Mouse (Mus musculus): Measurements from ENCODE around the gene Ifna6. TPM values are rescaled to one million over a fixed set of nuclear protein-coding genes. Genes with fewer than 3 reads are reported as not detected.
"Not testable (repeated sequence)": the region's sequence is repeated elsewhere in the genome, so short reads cannot be mapped to it uniquely, and the experiment has no call there.

Ifna6 gene
- total and polyA plus RNA-seq, 3 experiments = not detected

DNA sequence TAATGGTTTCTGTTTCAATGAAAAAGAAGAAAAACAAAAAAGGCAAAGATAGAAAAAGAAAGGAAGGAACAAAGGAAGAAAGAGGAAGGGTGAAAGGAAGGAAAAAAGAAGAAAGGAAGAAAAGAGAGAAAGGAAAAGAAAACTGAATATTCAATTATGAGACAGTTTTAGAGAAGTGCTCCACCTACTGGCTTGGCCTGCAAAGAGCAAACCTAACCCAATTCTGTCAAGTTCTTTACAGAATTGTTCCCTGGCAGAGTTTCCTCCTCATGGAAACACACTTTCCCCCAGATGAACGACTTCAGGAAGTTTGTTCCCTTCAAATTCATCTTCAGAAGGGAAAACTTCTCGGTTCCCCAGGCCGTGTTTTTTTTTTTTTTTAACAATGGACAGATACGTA lies 4.2 kb upstream of the Ifna6 start:
- Histone ChIP-seq H3K79me2 (ENCODE audit: control insufficient read depth, insufficient read depth, low read length, poor library complexity) (no peaks in the 10 kb centered on the region), H3K9ac (ENCODE audit: control insufficient read depth, low read depth, low read length, poor library complexity, severe bottlenecking) (no peak overlapping the region), H3K4me3 (ENCODE audit: control insufficient read depth in 1 of 2, insufficient read depth in 1 of 2, low read depth in 2 of 2, low read length in 2 of 2) (no peak overlapping the region), H3K4me1 (ENCODE audit: control insufficient read depth in 1 of 2, insufficient read depth in 2 of 2, low read length in 2 of 2) (no peaks in the 10 kb centered on the region), H3K9me3 (replicated peaks; ENCODE audit: insufficient read depth, low read length) (no peaks in the 10 kb centered on the region), H3K27me3 (ENCODE audit: control insufficient read depth in 1 of 2, insufficient read depth in 2 of 2, low read length in 2 of 2) (peaks cover 0 to 8% of the 10 kb centered on the region in 2 experiments; a peak in 3 of 4 replicates), H3K27ac (ENCODE audit: control insufficient read depth, low read depth, low read length) (no peak overlapping the region), H3K36me3 (ENCODE audit: control insufficient read depth in 1 of 2, insufficient read depth in 2 of 2, low read length in 2 of 2) (no peaks in the 10 kb centered on the region)
- DNase-seq (ENCODE audit: low read depth, low spot score) = peak; percentile 15
- TF ChIP-seq MYB (IDR thresholded peaks at IDR 0.05; ENCODE audit: low read depth, low read length) (no peak), UBTF (IDR thresholded peaks at IDR 0.05; ENCODE audit: borderline replicate concordance, insufficient read depth, low read depth, low read length) (no peak), CTCF (IDR thresholded peaks at IDR 0.05 in 2 of 3, conservative IDR thresholded peaks at IDR 0.05 in 1 of 3; ENCODE audit: control insufficient read depth in 1 of 3, insufficient read depth in 1 of 3, low read depth in 2 of 3, low read length in 3 of 3, poor library complexity in 1 of 3, severe bottlenecking in 1 of 3) (peak in 2 of 3 experiments; percentile 52 to 55; a peak in 4 of 6 replicates), SIN3A (IDR thresholded peaks at IDR 0.05; ENCODE audit: low read length) (no peak)

DNA sequence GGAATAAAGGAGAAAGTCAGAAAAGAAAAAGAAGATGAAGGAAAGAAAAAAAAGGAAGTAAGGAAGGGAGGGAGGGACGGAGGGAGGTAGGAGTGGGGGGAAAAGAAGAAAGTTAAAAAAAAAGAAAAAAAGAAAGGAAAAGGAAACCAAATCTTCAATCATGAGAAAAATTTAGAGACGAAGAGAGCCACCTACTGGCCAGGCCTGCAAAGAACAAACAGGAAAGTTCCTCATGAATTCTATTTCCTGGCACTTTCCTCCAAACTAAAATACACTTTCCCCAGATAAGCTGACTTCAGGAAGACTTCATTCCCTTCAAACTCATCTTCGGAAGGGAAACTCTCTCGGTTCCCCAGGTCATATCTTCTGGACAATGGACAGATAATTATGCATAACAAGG lies 3.3 kb downstream of the Ifna6 start:
- peak; percentile 48 for DNase-seq (ENCODE audit: low read depth, low spot score)
- no peak overlapping the region for H3K4me3 ChIP-seq (ENCODE audit: control insufficient read depth in 1 of 2, insufficient read depth in 1 of 2, low read depth in 2 of 2, low read length in 2 of 2)
- peak in 2 of 3 experiments; percentile 57 to 76; a peak in 4 of 6 replicates for TF ChIP-seq CTCF (IDR thresholded peaks at IDR 0.05 in 2 of 3, conservative IDR thresholded peaks at IDR 0.05 in 1 of 3; ENCODE audit: control insufficient read depth in 1 of 3, insufficient read depth in 1 of 3, low read depth in 2 of 3, low read length in 3 of 3, poor library complexity in 1 of 3, severe bottlenecking in 1 of 3)
- TF ChIP-seq POLR2AphosphoS5 (IDR thresholded peaks at IDR 0.05; ENCODE audit: borderline replicate concordance, low read depth, low read length) = no peak
- TF ChIP-seq CHD1 (IDR thresholded peaks at IDR 0.05; ENCODE audit: low read depth, low read length) = no peak
- peak; percentile 27 for TF ChIP-seq SMC3 (IDR thresholded peaks at IDR 0.05; ENCODE audit: low read depth, low read length)
- TF ChIP-seq MYC (IDR thresholded peaks at IDR 0.05; ENCODE audit: low read depth, low read length) = no peak
- TF ChIP-seq ZNF384 (IDR thresholded peaks at IDR 0.05; ENCODE audit: low read depth, low read length) = peak; percentile 83
- no peak for TF ChIP-seq E2F4 (IDR thresholded peaks at IDR 0.05; ENCODE audit: borderline replicate concordance, low read depth, low read length)
- peak; percentile 50; the same call in 1 of the 2 replicates for TF ChIP-seq JUND (IDR thresholded peaks at IDR 0.05; ENCODE audit: low read depth, low read length)
- no peak for TF ChIP-seq MXI1 (IDR thresholded peaks at IDR 0.05; ENCODE audit: low read depth, low read length)
- TF ChIP-seq RAD21 (IDR thresholded peaks at IDR 0.05; ENCODE audit: low read depth, low read length) = peak; percentile 38
- 0 out of 2 replicates have a peak, but pooled peaks have one; percentile 9 for TF ChIP-seq ETS1 (IDR thresholded peaks at IDR 0.05; ENCODE audit: low read depth, low read length)
- TF ChIP-seq RCOR1 (IDR thresholded peaks at IDR 0.05; ENCODE audit: low read depth, low read length) = no peak
- no peak for TF ChIP-seq MAFK (IDR thresholded peaks at IDR 0.05; ENCODE audit: borderline replicate concordance, low read depth, low read length)
- TF ChIP-seq UBTF (IDR thresholded peaks at IDR 0.05; ENCODE audit: borderline replicate concordance, insufficient read depth, low read depth, low read length) = no peak

DNA sequence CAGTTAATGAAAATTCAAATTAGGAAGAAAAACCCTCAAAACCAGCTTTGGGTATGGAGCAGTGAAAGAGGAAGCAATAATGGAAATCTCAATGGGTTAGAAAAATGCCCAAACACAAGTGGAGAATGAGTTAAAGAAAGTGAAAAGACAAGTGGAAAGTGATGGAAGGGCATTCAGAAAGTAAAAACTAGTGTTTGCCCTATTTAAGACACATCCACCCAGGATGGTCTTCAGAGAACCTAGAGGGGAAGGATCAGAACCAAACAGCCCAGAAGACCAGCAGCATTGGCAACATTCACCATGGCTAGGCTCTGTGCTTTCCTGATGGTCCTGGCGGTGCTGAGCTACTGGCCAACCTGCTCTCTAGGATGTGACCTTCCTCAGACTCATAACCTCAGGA lies 8.0 kb downstream of the Ifna6 start, which contains the start of gene Ifna5:
Gene Ifna5, plus strand, starts transcription at position 301 of the 400 bp plus-strand sequence.
- H3K4me3 ChIP-seq (ENCODE audit: control insufficient read depth in 1 of 2, insufficient read depth in 1 of 2, low read depth in 2 of 2, low read length in 2 of 2); H3K79me2 ChIP-seq (ENCODE audit: control insufficient read depth, insufficient read depth, low read length, poor library complexity); H3K4me1 ChIP-seq (ENCODE audit: control insufficient read depth in 1 of 2, insufficient read depth in 2 of 2, low read length in 2 of 2); H3K9ac ChIP-seq (ENCODE audit: control insufficient read depth, low read depth, low read length, poor library complexity, severe bottlenecking); H3K9me3 ChIP-seq (replicated peaks; ENCODE audit: insufficient read depth, low read length); DNase-seq (ENCODE audit: low read depth, low spot score); H3K36me3 ChIP-seq (ENCODE audit: control insufficient read depth in 1 of 2, insufficient read depth in 2 of 2, low read length in 2 of 2); H3K27ac ChIP-seq (ENCODE audit: control insufficient read depth, low read depth, low read length): not testable (repeated sequence)
- H3K27me3 ChIP-seq (ENCODE audit: control insufficient read depth in 1 of 2, insufficient read depth in 2 of 2, low read length in 2 of 2) = peaks cover 11 to 18% of the 10 kb centered on the region in 2 experiments

More for the DNA sequence above, 3.3 kb downstream of the Ifna6 start:
- Histone ChIP-seq H3K27ac (ENCODE audit: control insufficient read depth, low read depth, low read length) (no peak overlapping the region), H3K36me3 (ENCODE audit: control insufficient read depth in 1 of 2, insufficient read depth in 2 of 2, low read length in 2 of 2) (no peaks in the 10 kb centered on the region), H3K27me3 (ENCODE audit: control insufficient read depth in 1 of 2, insufficient read depth in 2 of 2, low read length in 2 of 2) (peaks cover 5 to 11% of the 10 kb centered on the region in 2 experiments), H3K9me3 (replicated peaks; ENCODE audit: insufficient read depth, low read length) (no peaks in the 10 kb centered on the region), H3K79me2 (ENCODE audit: control insufficient read depth, insufficient read depth, low read length, poor library complexity) (no peaks in the 10 kb centered on the region), H3K9ac (ENCODE audit: control insufficient read depth, low read depth, low read length, poor library complexity, severe bottlenecking) (no peak overlapping the region), H3K4me1 (ENCODE audit: control insufficient read depth in 1 of 2, insufficient read depth in 2 of 2, low read length in 2 of 2) (no peaks in the 10 kb centered on the region)

Data from MEL (cell line).